Mouse (Mus musculus): ENCODE measurements around the gene Socs3. TPM values are rescaled to one million over a fixed set of nuclear protein-coding genes. Genes with fewer than 3 reads are reported as not detected.
A peak's percentile ranks its signal among the peaks of the same experiment; 100 is the strongest.

The Socs3 gene
- 8.1 and 8.7 TPM in 2 replicates for polyA plus RNA-seq (2014; fragmentation: Nextera tagmentation; extraction: Ambion mirVana)

GRCm38 (mm10) chr11:117969945-117970872, at the start of gene Socs3:
TSS of gene Socs3 (minus strand) at chr11:117970047.
- Histone ChIP-seq H3K4me1 (replicated peaks; ENCODE audit: control insufficient read depth, insufficient read depth, low read length) (peaks cover 42% of the 10 kb centered on the region), H3K27me3 (replicated peaks; ENCODE audit: control insufficient read depth, insufficient read depth, low read length) (0 out of 2 replicates have a peak, but pooled peaks cover 3% of the 10 kb centered on the region), H3K4me2 (ENCODE audit: low read length) (peak within 1 kb of the TSS; percentile 75), H3K4me3 (ENCODE audit: low read depth, low read length) (peak within 1 kb of the TSS; percentile 77), H3K36me3 (ENCODE audit: control insufficient read depth, insufficient read depth, low read length) (peaks cover 4% of the 10 kb centered on the region; the same call in 1 of the 2 replicates), H3K9me3 (ENCODE audit: control insufficient read depth, low read length) (no peaks in the 10 kb centered on the region), H3K9ac (ENCODE audit: low read length) (peak within 1 kb of the TSS; percentile 90), H3K27ac (ENCODE audit: low read depth) (peak within 1 kb of the TSS; percentile 97)
- peak; percentile 100 for DNase-seq (ENCODE audit: low spot score)
- peak; percentile 29 for ATAC-seq (replicated peaks; ENCODE audit: low FRiP score, low TSS enrichment, low read depth)
- WGBS, result 8% methylated on average over 21 of the region's 21 CpGs

DNA sequence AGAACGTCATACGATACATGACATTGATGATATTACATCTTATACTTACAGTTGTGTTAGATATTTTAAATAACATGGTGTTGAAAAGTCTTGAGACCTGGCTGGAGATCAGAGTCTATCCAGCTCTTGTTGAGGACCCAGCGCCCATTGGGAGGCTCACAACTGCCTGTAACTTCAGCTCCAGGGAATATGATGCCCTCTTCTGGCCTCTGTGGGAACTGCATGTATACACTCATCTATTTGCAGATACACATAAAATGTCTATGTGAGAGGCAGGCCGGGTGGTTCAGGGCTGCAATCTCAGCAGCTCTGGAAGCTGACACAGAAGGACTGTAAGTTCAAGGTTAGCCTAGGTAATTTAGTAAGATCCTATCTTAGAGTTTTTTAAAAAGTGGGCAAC, 48.5 kb upstream of the Socs3 start:
- H3K4me2 ChIP-seq (ENCODE audit: low read length), result no peak overlapping the region
- no peak for ATAC-seq (replicated peaks; ENCODE audit: low FRiP score, low TSS enrichment, low read depth)
- peaks cover 46% of the 10 kb centered on the region for H3K36me3 ChIP-seq (ENCODE audit: control insufficient read depth, insufficient read depth, low read length)
- H3K27ac ChIP-seq (ENCODE audit: low read depth), result no peak overlapping the region
- 92% methylated on average over 4 of the region's 4 CpGs for WGBS
- no peaks in the 10 kb centered on the region for H3K4me1 ChIP-seq (replicated peaks; ENCODE audit: control insufficient read depth, insufficient read depth, low read length)
- DNase-seq (ENCODE audit: low spot score), result no peak
- H3K9ac ChIP-seq (ENCODE audit: low read length), result no peak overlapping the region
- H3K4me3 ChIP-seq (ENCODE audit: low read depth, low read length), result no peak overlapping the region
- no peaks in the 10 kb centered on the region for H3K9me3 ChIP-seq (ENCODE audit: control insufficient read depth, low read length)
- H3K27me3 ChIP-seq (replicated peaks; ENCODE audit: control insufficient read depth, insufficient read depth, low read length), result no peaks in the 10 kb centered on the region

DNA sequence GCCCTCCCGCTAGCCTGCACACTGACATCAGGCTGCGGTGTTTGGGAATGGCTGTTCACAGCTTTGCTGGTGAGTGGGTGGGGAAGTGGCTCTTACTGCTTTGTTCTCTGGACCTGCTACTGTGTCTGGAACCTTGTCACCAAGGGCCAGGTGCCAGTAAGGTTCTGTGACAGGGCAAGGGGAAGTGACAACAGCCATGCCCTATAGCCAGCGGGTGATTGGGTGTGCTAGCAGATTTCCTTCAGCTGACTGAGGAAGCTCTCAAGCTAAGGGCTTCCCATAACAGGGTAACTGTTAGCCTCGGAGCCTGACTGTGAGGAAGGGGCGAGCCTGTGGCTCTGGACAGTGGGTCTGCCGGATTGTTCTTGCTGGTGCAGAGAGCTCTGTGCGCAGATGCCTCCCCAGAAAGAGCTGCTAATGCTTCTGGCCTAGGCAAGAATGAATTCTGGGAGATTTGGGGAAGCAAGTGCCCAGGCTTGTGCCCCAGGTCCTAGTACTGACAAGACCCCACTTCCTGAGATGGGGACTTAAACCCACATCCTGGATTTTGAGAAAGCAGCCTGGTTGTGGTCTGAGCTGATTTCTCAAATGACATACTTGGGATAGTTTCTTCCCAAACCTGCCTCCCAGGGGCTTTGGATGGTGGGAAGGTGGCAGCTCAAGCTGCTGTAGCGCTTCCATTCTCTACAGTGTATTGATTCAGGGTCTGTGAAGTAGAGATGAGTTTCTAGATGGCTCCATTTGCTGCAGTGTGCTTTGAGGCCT, 45.7 kb upstream of the Socs3 start:
- WGBS, result 89% methylated on average over 8 of the region's 8 CpGs
- Histone ChIP-seq H3K9ac (ENCODE audit: low read length) (no peak overlapping the region), H3K27ac (ENCODE audit: low read depth) (no peak overlapping the region), H3K4me3 (ENCODE audit: low read depth, low read length) (no peak overlapping the region), H3K4me2 (ENCODE audit: low read length) (no peak overlapping the region), H3K9me3 (ENCODE audit: control insufficient read depth, low read length) (no peaks in the 10 kb centered on the region), H3K36me3 (ENCODE audit: control insufficient read depth, insufficient read depth, low read length) (peaks cover 43% of the 10 kb centered on the region), H3K4me1 (replicated peaks; ENCODE audit: control insufficient read depth, insufficient read depth, low read length) (no peaks in the 10 kb centered on the region), H3K27me3 (replicated peaks; ENCODE audit: control insufficient read depth, insufficient read depth, low read length) (no peaks in the 10 kb centered on the region)
- no peak for ATAC-seq (replicated peaks; ENCODE audit: low FRiP score, low TSS enrichment, low read depth)
- DNase-seq (ENCODE audit: low spot score), result no peak

- peaks cover 35% of the 10 kb centered on the region for H3K36me3 ChIP-seq (ENCODE audit: control insufficient read depth, insufficient read depth, low read length)
- DNase-seq (ENCODE audit: low spot score), result no peak
- no peaks in the 10 kb centered on the region for H3K27me3 ChIP-seq (replicated peaks; ENCODE audit: control insufficient read depth, insufficient read depth, low read length)
- no peak overlapping the region for H3K4me3 ChIP-seq (ENCODE audit: low read depth, low read length)
- peaks cover under 1% of the 10 kb centered on the region; the same call in 1 of the 2 replicates for H3K4me1 ChIP-seq (replicated peaks; ENCODE audit: control insufficient read depth, insufficient read depth, low read length)
- no peak for ATAC-seq (replicated peaks; ENCODE audit: low FRiP score, low TSS enrichment, low read depth)
- 83% methylated on average over 12 of the region's 12 CpGs for WGBS
- H3K9ac ChIP-seq (ENCODE audit: low read length), result no peak overlapping the region
- H3K27ac ChIP-seq (ENCODE audit: low read depth), result no peak overlapping the region
- H3K9me3 ChIP-seq (ENCODE audit: control insufficient read depth, low read length), result no peaks in the 10 kb centered on the region
- no peak overlapping the region for H3K4me2 ChIP-seq (ENCODE audit: low read length)
Measured at GRCm38 (mm10) chr11:118014391-118014995, 44.6 kb upstream of the Socs3 start.

DNA sequence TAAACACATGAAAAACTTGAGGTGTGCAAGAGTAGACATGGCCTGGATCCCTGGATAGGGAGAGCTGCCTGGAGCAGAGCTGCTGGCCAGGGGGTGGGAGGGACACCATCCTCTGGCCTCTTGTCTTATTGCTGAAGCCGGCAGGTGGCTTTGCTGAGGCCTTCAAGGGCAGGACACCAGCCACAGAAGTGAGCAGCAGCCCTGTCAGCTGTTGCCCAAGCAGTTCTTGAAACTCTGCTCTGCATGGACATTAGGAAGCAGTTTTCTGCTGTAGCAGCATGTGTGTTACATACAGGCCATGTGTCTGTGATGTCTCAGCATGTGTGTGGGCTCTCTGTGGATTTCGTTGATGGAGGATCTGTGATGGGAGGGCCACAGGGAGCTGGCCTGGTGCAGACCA, 43.5 kb upstream of the Socs3 start:
- Histone ChIP-seq H3K4me3 (ENCODE audit: low read depth, low read length) (no peak overlapping the region), H3K36me3 (ENCODE audit: control insufficient read depth, insufficient read depth, low read length) (peaks cover 31% of the 10 kb centered on the region), H3K9me3 (ENCODE audit: control insufficient read depth, low read length) (no peaks in the 10 kb centered on the region), H3K9ac (ENCODE audit: low read length) (no peak overlapping the region), H3K4me2 (ENCODE audit: low read length) (no peak overlapping the region), H3K27me3 (replicated peaks; ENCODE audit: control insufficient read depth, insufficient read depth, low read length) (no peaks in the 10 kb centered on the region), H3K4me1 (replicated peaks; ENCODE audit: control insufficient read depth, insufficient read depth, low read length) (peaks cover 9% of the 10 kb centered on the region; the same call in 1 of the 2 replicates), H3K27ac (ENCODE audit: low read depth) (no peak overlapping the region)
- DNase-seq (ENCODE audit: low spot score), result no peak
- ATAC-seq (replicated peaks; ENCODE audit: low FRiP score, low TSS enrichment, low read depth), result no peak
- WGBS, result 71% methylated on average over 2 of the region's 2 CpGs

GRCm38 (mm10) chr11:118012595-118012994, 42.7 kb upstream of the Socs3 start:
- DNase-seq (ENCODE audit: low spot score) (no peak), ATAC-seq (replicated peaks; ENCODE audit: low FRiP score, low TSS enrichment, low read depth) (no peak)
- no peaks in the 10 kb centered on the region for H3K27me3 ChIP-seq (replicated peaks; ENCODE audit: control insufficient read depth, insufficient read depth, low read length)
- H3K9ac ChIP-seq (ENCODE audit: low read length), result no peak overlapping the region
- no peak overlapping the region for H3K27ac ChIP-seq (ENCODE audit: low read depth)
- no peak overlapping the region for H3K4me2 ChIP-seq (ENCODE audit: low read length)
- peaks cover 24% of the 10 kb centered on the region for H3K36me3 ChIP-seq (ENCODE audit: control insufficient read depth, insufficient read depth, low read length)
- H3K9me3 ChIP-seq (ENCODE audit: control insufficient read depth, low read length), result no peaks in the 10 kb centered on the region
- 78% methylated on average over 1 of the region's 1 CpGs for WGBS
- no peak overlapping the region for H3K4me3 ChIP-seq (ENCODE audit: low read depth, low read length)
- H3K4me1 ChIP-seq (replicated peaks; ENCODE audit: control insufficient read depth, insufficient read depth, low read length), result peaks cover 15% of the 10 kb centered on the region

DNA sequence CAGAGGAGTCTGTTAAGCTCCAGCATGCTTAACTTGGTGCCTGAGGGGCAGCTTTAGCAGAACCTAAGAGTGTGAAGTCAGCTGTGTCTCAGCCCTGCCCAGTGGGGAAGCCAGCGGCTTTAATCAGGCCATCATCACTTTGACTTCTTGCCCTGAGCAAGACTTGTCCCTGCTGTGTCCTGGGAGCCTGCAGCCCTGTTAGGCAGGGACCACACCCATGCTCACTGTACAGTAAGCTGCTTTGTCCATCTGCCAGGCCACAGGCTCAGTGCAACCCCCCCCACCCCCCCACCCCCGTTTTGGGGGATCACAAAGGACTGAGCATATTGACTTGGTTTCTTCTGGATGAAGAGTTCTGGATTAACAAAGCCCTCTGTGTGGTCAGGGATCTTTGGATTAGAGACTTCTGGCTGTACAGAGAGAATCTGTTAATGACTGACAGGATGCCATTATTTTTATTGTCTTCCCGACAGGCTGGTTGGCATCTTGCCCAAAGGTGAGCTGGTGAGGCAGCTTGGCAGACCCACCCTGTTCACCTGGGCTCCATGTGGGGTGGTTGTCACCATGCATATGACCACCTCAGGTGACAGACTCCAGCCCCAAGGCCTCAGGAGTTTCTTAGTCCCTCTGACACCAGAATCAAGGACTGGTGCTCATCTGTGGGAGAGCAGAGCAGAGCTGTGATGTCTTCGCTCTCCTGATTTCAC, 40.2 kb upstream of the Socs3 start:
- no peak for ATAC-seq (replicated peaks; ENCODE audit: low FRiP score, low TSS enrichment, low read depth)
- WGBS, result 48% methylated on average over 4 of the region's 4 CpGs
- H3K9ac ChIP-seq (ENCODE audit: low read length), result no peak overlapping the region

DNA sequence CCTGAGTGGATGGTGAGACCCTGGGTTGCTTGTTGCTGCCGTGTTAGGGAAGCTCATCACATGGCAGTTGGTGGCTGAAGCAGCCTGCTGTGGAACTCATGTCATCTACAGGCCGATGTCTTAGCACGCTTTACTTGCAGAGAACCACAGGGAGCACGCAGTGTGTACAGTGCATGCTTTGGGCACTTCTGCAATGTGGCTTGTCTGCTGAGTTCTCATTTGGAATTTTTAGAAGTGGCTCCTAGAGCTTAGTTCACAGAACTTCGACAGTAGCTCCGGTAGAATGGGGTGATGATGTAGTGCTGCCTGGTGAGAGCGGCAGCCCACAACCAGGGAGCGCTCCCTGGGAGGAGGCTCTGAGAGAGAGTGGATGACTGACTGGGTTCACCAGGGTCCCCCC, 39.0 kb upstream of the Socs3 start:
- Histone ChIP-seq H3K27me3 (replicated peaks; ENCODE audit: control insufficient read depth, insufficient read depth, low read length) (no peaks in the 10 kb centered on the region), H3K36me3 (ENCODE audit: control insufficient read depth, insufficient read depth, low read length) (peaks cover 37% of the 10 kb centered on the region), H3K4me2 (ENCODE audit: low read length) (no peak overlapping the region), H3K9me3 (ENCODE audit: control insufficient read depth, low read length) (no peaks in the 10 kb centered on the region), H3K27ac (ENCODE audit: low read depth) (no peak overlapping the region), H3K4me1 (replicated peaks; ENCODE audit: control insufficient read depth, insufficient read depth, low read length) (peaks cover 20% of the 10 kb centered on the region), H3K4me3 (ENCODE audit: low read depth, low read length) (no peak overlapping the region), H3K9ac (ENCODE audit: low read length) (no peak overlapping the region)
- DNase-seq (ENCODE audit: low spot score) (no peak), ATAC-seq (replicated peaks; ENCODE audit: low FRiP score, low TSS enrichment, low read depth) (no peak)
- WGBS, result 75% methylated on average over 8 of the region's 8 CpGs

More for the DNA sequence above, 40.2 kb upstream of the Socs3 start:
- H3K9me3 ChIP-seq (ENCODE audit: control insufficient read depth, low read length), result no peaks in the 10 kb centered on the region
- no peak for DNase-seq (ENCODE audit: low spot score)
- no peak overlapping the region for H3K4me2 ChIP-seq (ENCODE audit: low read length)
- H3K27ac ChIP-seq (ENCODE audit: low read depth), result no peak overlapping the region; the same call in 1 of the 2 replicates
- H3K4me3 ChIP-seq (ENCODE audit: low read depth, low read length), result no peak overlapping the region
- H3K27me3 ChIP-seq (replicated peaks; ENCODE audit: control insufficient read depth, insufficient read depth, low read length), result no peaks in the 10 kb centered on the region
- H3K4me1 ChIP-seq (replicated peaks; ENCODE audit: control insufficient read depth, insufficient read depth, low read length), result peaks cover 20% of the 10 kb centered on the region
- peaks cover 30% of the 10 kb centered on the region for H3K36me3 ChIP-seq (ENCODE audit: control insufficient read depth, insufficient read depth, low read length)
